Mouse (Mus musculus): ENCODE data around the gene Rab15.

- TF ChIP-seq CTCF (IDR thresholded peaks at IDR 0.05; ENCODE audit: borderline replicate concordance, insufficient read depth, low read length) = no peak
- no peak for TF ChIP-seq POLR2A (IDR thresholded peaks at IDR 0.05; ENCODE audit: low read depth, low read length)
Measured at GRCm38 (mm10) chr12:76774652-76775051, 48.1 kb downstream of the Rab15 start.

All from embryonic fibroblast, embryonic 13.5 days (primary cell).